Mouse (Mus musculus) subcutaneous adipose tissue, adult 2 months (tissue): ENCODE measurements around the gene Eef1a1. TPM values are rescaled to one million over a fixed set of nuclear protein-coding genes. Genes with fewer than 3 reads are reported as not detected.

ENCODE experiments used
- polyA plus RNA-seq: library from polyadenylated mRNA; depleted of rRNA; stranded (reverse); fragments of >200 nt; gene quantifications from 2 replicates; pipeline ENCODE4 v1.2.3, GENCODE M21; 2012; ENCODE audit warnings: low replicate concordance; rRNA removed

Eef1a1 gene
- 3,915 and 6,714 TPM in 2 replicates for polyA plus RNA-seq

GRCm38 (mm10) chr9:78488890-78489420 is at the start of gene Eef1a1:
TSS of gene Eef1a1 (minus strand) at chr9:78489151.

GRCm38 (mm10) chr9:78447973-78448873 is 40.7 kb downstream of the Eef1a1 start, which contains the start of the genes Mto1 and Gm17324:
TSS of gene Mto1 (plus strand) at chr9:78448208.
TSS of gene Gm17324 (minus strand) at chr9:78448786.

GRCm38 (mm10) chr9:78442579-78443392 is 46.2 kb downstream of the Eef1a1 start, which contains the start of gene Cgas:
TSS of gene Cgas (minus strand) at chr9:78443237.

Other genes starting within 250 kb of the Eef1a1 start
- gene Gm3776, start 232.0 kb downstream of the Eef1a1 start, polyA plus RNA-seq: not detected in 2 replicates
- gene Gm10639, start 199.2 kb downstream of the Eef1a1 start, polyA plus RNA-seq: not detected in 2 replicates
- not detected in 2 replicates for gene Omt2a, start 174.4 kb downstream of the Eef1a1 start, polyA plus RNA-seq
- not detected in 2 replicates for gene Omt2b, start 161.6 kb downstream of the Eef1a1 start, polyA plus RNA-seq
- gene Gsta2, start 133.4 kb downstream of the Eef1a1 start, polyA plus RNA-seq: 0.30 TPM in 1 of 2 replicates, not detected in the other
- not detected in 2 replicates for gene Dppa5a, start 121.0 kb downstream of the Eef1a1 start, polyA plus RNA-seq
- 0.17 TPM in 1 of 2 replicates, not detected in the other for gene Ooep, start 110.4 kb downstream of the Eef1a1 start, polyA plus RNA-seq
- 0.06 TPM in 1 of 2 replicates, not detected in the other for gene Ddx43, start 93.4 kb downstream of the Eef1a1 start, polyA plus RNA-seq
- 1.0 and 2.1 TPM in 2 replicates for gene Cgas, start 45.9 kb downstream of the Eef1a1 start, polyA plus RNA-seq
- gene Mto1, start 40.9 kb downstream of the Eef1a1 start, polyA plus RNA-seq: 17.0 and 17.4 TPM in 2 replicates
- 0.14 and 0.36 TPM in 2 replicates for gene Gm17324, start 40.4 kb downstream of the Eef1a1 start, polyA plus RNA-seq
- gene Slc17a5, start 98.9 kb upstream of the Eef1a1 start, polyA plus RNA-seq: 9.5 and 12.6 TPM in 2 replicates
- gene Cd109, start 126.4 kb upstream of the Eef1a1 start, polyA plus RNA-seq: 0.90 and 3.5 TPM in 2 replicates